Mouse (Mus musculus) left cerebral cortex, postnatal 36 days (tissue): ENCODE results near the gene Trim65. TPM values are rescaled to one million over a fixed set of nuclear protein-coding genes. Genes with fewer than 3 reads are reported as not detected.
"Not testable (repeated sequence)": the region's sequence is repeated elsewhere in the genome, so short reads cannot be mapped to it uniquely, and the experiment has no call there.

Experiments used
- DNase-seq, 2 experiments: peaks; one replicate each; pipeline ENCODE4 v3.0.0; 2021 to 2022; ENCODE audit warnings: low spot score in 2 of 2, mixed read lengths in 1 of 2
- intact Hi-C: fragments of 180-260 bp; cut with DNase I; formaldehyde crosslinking; loops from one replicate; pipeline ENCODE4 v1.15.1; 2025
- total RNA-seq, 2 experiments: library from RNA; stranded (reverse); gene quantifications; 2 replicates each; pipeline ENCODE4 v1.2.3; 2021

The Trim65 gene
- total RNA-seq, 2 experiments from 2014 or later, result 7.2 to 8.4 TPM

DNA sequence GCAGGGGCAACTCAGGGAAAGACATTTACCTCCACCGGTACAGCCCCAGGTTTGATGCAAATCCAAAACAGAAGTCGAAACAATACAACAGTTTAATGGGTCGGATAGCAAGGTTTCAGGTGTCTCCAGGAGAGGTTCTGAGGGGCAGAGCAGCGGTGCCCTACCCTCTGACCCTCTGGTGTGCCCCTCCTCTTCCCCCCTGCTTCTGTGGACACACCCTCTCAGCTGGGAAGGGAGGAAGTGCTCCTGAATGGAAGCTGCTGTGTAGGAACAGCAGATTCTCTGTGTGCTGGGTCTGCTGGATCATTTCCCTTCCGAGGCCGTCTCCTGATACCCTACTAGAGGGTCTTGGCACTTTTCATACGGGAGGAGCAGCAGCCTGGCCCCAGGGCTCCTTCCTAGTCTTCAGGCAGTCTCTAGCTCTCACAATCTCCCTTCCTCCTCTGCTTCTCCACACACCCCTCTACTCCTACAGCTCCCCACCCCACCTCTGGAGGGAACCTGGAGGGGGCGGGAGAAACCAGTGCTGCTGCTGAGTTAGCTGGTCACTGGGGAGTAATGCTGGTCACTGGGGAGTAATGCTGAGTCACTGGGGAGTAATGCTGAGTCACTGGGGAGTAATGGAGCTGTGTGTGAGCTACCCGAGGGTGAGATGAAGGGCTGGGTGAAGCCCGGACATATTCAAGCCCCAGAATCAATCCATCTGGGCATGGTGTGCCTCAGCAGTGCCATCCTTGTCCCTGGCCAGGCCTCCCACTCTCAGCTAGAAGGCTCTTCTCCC lies 11.5 kb upstream of the Trim65 start:
- DNase-seq, result no peak
- intact Hi-C loops, result no loop called here

DNA sequence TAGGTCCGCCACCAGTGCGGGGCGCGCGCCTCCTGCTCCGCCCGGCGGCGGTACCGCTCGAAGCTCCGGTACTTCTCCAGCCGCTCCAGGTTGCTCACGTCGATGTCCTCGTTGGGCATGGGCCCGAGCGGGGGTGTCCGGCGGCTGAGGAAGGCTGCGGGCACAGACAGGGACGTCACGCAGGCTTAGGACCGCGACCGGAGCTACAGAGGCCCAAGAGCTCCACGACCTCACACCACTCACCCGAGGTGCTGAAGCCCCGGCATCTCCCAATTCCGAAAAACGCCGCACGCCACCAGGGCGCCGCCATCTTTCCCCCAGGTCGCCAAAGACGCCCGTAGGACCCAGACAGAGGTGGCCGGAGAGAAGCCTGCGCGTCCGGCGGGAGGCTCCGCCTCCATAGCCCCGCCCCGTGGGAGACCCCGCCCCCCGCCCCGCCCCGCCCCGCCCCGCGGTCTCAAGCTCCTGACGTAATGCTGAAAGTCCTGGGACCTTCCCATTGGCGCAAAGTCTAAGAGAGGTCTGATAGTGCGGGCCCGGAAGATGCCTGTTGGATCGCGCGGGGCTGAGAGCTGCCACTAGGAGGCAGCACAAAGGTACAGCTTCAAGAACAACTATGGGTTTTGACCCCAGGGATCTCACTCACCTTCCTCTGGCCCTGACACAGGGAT lies 7.7 kb upstream of the Trim65 start, which contains the start of gene Mrpl38:
TSS of gene Mrpl38 (minus strand) at position 401 of the 671 bp plus-strand sequence.
- DNase-seq, result peak; percentile 81 to 83
- intact Hi-C loops, result loop anchor here (1.0 to 2.0 kb wide), 2 partner anchors 30 to 52 kb away; partner anchors contain the start of genes Fbf1 and Wbp2

DNA sequence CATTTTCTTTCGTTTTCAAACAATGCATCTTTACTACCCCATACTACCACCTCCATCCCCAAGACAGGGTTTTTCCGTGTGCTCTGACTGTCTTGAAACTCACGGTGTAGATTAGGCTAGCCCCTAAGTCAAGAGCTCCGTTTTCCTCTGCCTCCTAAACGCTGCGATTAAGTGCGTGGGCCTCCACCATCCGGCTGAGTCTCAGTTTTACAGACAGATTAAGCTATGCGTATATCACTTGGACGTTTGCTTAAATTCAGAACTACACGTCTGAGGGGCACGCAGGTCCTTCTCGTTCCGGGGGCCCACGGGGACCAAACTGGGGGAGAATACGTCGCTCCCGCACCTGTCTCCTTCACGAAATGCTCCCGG lies 7.2 kb upstream of the Trim65 start:
- DNase-seq, result no peak
- intact Hi-C loops, result loop anchor here (2.0 kb wide), 1 partner anchor 51 kb away; the partner anchor contains the start of gene Wbp2

DNA sequence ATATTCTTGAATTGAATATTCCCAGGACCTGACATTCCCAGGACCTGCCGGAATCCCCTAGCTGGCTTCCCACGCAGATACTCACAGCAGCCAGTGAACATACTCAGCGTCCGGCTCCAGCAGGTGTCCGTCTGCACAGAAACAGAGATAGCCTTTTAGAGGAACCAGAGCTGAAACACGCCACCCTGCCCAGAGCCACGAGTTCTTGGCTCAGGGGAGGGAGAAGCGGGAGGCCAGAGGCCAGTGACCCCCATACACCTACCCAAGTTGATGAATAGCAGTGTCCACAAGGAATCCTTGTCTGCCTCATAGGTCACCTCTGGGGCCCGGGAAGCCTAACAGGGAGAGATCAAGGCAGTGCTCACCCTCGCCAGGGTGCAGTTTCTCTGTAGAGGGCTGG lies 3.2 kb upstream of the Trim65 start:
- DNase-seq, result no peak
- intact Hi-C loops, result loop anchor here (5.0 kb wide), 1 partner anchor 202 kb away; the partner anchor contains the start of genes Recql5 and Sap30bp

DNA sequence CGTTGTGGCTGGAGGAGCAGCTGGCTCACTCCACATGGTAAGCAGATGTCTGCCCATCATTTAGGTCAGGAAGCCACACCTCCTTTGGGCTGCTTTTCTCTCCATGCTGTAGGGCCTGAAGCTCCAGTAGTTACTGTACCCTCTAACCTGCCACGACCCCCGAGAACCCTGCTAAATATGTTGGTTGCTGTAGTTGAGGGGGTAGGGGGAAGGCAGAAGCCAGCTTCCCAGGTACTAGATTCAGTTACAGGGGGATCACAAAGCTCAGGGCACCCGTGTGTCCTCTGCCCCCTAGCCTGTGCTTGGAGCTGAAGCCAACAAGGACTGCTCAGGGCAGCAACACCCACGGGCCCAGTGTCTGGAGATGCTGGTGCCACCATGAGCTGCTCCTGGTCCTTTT lies 2.6 kb upstream of the Trim65 start:
- intact Hi-C loops, result loop anchor here (5.0 kb wide), 1 partner anchor 201 kb away; the partner anchor contains the start of genes Recql5 and Sap30bp

DNA sequence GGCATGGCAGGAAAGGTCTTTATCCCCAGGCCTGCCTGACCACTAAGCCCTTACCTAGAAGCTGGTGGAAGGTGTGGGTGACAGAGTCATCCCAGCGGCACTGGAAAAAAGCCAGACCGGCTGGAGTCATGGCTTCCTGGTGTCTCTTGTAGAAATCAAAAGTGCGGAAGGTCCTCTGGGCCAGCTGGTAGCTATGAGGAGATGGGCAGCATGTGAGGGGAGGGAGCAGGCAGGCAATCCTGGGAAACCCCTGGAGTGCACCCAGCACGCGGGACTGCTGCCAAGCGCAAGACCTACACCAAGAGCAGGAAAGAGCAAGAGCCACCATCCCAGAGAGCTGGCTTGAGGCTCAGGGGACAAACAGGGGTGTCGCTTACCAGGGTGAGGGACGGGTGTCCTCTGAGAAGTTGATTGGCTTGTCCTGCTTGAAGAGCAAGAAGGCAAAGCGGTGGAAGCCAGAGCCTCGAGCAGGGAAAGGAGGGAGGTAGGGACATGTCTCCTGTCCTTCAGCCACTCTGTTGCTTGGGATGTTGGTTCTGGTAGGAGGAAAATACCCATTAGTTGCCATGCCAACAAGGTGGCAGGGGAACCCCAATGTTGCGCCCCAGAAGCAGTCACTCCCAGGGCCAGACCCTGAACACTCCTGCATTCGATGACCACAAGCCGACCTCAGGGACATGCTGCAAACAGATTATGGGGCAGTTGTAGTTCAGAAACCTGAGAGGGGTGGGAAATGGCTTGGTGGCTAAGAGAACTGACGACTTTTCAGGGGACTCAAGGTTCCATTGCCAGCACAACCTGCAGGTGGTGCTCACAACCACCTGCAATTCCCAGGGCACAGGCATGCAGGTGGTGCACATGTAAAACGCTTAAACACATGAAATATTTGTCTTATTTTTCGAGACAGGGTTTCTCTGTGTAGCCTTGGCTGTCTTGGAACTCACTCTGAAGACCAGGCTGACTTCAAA lies 1.7 kb upstream of the Trim65 start:
- intact Hi-C loops, result loop anchor here (5.0 kb wide), 1 partner anchor 200 kb away; the partner anchor contains the start of genes Recql5 and Sap30bp
- DNase-seq, result no peak

More for the DNA sequence above, 2.6 kb upstream of the Trim65 start:
- no peak for DNase-seq

DNA sequence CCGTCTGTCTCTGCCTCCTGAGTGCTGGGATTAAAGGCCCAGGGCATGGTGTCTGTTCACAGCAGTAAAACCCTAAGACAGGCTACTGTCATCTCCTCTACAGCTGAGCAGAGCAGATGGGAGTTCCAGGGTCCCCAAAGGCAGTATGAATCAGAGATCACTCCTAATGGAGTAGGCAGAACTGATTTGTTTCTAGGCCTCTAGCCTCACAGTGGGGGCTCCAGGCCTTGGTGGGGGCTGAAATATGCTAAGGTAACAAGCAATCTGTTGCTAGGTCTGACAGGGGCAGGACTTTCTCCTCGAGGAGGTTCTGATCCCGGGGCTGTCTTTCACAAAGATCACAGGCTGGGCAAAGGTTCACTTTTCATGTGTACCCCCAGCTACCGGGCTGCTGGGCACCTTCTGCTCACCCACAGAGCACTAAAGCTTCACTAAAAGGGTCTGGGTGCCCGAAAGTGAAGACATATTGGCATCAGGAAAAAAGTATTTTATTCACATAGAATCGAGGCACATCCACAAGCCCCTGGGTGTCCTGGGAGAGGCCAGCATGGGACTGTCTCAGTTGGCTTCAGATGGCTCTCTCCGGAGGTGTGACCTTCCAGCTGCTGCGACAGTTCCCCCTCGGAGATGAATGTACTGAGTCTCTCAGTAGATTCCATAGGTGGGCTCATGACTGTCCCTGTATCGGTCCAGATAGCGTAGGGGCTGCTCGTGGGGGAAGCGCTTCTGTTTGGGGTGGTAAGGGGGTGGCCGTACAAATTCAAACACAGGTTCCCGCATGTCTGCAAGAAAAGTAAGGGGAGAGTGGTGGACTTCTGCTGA lies 632 bp upstream of the Trim65 start:
- intact Hi-C loops, result loop anchor here (2.0 to 5.0 kb wide), 2 partner anchors 101 to 199 kb away; partner anchors contain the start of genes Recql5, Sap30bp and Unk
- DNase-seq, result no peak

DNA sequence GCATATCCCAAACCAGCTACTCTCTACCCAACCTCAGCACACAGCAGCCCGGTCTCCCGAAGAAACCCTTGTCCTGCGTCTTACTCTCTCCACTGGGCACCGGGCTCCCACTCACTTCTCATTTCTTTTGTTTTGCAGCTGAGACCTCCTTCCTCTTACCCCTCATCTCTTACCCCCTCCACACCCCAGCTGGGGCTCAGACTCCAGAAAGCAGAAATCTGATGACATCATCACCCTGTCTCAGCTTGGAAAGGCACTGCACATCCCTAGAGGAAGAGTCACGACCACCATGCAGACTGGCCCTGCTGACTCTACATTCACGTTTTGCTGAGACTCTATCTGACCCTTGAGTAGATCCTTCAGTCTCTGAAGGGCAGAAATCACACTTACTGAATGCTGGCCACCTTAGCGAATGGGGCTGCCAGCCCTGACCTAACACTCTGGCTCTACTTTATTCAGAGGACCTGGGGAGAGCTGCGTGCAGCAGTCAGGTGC lies 888 bp downstream of the Trim65 start:
- no peak for DNase-seq
- intact Hi-C loops, result loop anchor here (1.0 to 5.0 kb wide), 3 partner anchors 43 to 198 kb away; partner anchors contain the start of genes Recql5, Sap30bp and Unk

DNA sequence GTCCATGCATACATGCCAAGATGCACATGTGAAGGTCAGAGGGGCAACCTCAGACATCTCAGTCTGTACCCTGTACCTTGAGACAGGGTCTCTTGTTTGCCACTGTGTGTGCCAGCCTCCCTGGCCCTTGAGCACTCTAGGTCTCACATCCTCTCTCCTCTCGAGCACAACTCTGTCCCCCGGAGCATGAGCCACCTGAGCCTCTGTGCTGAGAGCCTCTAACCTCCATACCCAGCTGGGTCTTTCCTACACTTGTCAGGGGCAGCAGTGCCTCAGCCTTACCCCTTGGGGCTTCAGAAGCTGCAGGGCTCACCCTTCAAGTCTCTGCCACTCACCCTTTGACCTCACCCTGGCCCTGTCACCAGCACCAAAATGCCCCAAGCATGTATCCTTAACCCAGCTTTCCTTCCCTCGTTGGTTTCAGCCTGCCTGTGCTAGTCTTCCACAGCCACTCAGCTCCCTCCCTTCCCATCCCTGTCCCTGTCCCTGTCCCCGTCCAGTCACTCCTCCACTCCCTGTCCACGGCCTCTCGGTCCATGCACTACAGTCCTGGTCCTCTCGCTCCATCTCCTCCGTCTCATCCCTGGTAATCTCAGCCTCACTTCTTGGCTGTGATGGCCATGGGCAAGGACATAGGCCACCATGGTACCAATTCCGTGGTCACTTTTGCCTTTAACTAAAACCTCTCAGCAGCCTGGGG lies 1.7 kb downstream of the Trim65 start:
- intact Hi-C loops, result no loop called here
- no peak for DNase-seq

DNA sequence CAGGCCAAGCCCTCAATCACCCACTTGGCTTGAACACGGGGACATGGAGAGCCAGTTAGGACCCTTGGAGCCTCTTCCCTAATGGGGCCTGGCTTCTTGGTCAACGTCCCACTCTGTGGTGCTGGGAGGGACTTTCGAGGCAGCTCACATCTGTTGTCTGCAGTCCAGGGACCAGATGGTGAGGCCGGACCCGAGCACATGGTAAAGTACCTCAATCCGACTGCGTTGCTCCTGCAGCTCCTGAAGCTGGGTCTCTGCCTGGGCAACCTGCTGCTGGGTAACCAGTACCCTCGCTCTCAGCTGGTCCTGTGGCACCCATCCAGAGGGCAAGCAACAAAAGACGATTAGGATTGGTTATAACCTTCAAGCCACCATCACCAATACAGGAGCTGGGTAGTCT lies 2.9 kb downstream of the Trim65 start:
- no peak for DNase-seq
- intact Hi-C loops, result no loop called here

DNA sequence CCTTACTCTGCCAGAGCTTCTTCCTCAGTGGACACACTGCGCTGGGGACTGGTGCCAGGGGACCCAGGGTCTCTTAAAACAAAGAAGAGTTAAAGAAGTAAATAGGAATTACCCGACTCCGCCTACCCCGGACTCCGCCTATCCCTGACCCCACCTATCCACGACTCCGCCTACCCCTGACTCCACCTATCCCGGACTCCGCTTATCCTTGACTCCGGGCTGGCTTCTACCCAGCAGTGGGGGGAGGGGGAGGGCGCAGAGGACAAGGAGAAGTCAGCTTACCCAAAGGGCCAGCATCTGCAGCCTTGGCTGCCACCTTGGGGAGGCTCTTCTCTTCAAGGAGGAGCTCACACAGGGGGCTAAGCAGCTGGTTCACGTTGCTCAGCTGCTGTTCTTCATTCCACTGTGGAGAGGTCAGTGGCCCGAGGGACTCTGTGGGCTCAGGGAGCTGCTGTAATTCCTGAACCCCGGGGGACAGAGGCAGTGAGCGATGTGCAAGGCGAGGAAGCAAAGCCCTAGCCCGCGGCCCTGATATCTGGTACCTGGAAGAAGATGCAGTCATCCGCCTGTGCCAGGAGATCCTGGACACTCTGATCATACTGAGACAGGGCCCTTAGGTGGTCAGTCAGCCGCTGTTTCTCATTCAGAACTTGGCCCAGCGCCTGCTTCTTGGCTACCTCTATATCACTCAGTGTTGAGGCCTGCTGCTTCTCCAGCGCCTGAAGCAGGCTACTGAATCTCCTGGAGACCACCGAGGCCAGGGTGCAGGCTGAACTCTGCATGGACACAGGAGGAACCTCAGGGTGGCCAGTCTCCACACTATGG lies 3.6 kb downstream of the Trim65 start, which contains the start of gene Trim47:
TSS of gene Trim47 (minus strand) at position 55 of the 825 bp plus-strand sequence.
- intact Hi-C loops, result no loop called here

DNA sequence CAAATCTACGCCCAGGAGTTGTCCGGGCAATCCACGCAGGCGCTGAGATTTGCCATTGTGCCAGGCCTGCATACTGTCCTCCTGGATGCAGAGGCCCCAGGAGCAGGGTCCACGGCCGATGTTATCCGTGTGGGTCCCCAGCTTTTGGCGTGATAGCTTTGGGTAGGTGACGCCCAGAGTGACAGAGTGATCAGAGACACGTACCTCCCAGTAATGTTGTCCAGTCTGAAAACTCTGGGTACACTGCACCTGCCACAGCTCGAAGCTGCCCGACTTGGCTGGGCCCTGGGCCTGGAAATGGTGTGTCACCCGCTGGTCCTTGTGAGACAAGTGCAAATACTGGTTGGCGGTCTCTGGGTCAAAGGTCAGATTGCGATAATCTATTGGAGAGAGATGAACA lies 4.7 kb downstream of the Trim65 start:
- intact Hi-C loops, result no loop called here
- DNase-seq, result no peak

More for the DNA sequence above, 3.6 kb downstream of the Trim65 start, which contains the start of gene Trim47:
- DNase-seq, result no peak

DNA sequence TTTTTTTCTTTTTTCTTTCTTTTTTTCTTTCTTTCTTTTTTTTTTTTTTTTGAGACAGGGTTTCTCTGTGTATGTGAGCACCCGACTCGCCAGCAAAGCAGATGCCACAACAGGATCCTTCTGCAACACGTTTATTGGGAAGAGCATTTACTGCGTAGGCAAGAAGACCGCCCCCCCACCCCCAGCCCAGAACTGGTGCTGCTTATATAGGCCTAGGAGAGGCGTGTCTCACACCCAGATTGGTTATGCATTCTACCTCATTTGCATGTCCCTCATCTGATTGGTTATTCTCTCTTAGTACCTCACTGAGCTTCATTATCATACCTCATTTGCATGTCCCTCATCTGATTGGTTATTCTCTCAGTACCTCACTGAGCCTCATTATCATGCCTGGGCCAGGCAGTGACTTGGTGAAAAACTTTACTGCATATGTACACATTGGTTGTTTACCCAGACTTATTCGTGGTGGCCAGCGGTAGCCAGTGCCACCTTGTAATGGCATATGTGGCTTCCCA lies 9.1 kb downstream of the Trim65 start:
- intact Hi-C loops, DNase-seq: not testable (repeated sequence)

DNA sequence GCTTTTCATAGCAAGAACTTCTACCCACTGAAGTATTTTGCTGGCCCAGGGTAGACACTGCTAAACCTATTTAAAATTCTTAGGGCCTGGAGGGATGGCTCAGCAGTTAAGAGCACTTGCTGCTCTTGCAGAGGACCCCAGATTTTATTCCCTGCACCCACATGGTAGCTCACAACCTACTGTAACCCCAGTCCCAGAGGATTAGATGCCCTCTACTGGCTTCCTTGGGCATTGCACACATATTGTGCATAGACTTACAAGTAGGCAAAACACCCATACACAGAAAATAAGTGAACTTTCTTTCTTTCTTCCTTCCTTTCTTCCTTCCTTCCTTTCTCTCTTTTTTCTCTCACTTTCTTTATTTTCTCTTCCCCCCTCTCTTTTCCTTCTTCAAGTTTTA lies 13.1 kb downstream of the Trim65 start:
- DNase-seq, result no peak
- intact Hi-C loops, result no loop called here

DNA sequence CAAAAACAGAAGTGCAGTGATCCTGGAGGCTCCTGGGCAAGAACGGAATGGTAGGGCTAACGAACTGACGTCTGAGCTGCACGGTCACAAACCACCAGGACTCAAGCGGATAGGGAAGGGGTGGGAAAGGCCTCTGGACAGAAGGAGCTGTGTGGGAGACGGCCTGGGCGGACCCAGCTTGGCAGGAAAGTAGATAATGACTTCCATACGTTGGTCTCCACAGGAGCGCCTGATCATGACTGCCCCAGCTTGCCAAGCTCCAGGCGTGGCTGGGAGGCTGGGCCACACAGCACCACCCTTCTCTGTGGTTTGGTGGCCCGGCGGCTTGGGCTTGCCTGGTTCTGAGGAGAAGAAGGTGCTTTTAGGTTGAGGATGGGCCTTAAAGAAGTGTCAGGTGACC lies 13.7 kb downstream of the Trim65 start:
- no peak for DNase-seq
- intact Hi-C loops, result no loop called here

DNA sequence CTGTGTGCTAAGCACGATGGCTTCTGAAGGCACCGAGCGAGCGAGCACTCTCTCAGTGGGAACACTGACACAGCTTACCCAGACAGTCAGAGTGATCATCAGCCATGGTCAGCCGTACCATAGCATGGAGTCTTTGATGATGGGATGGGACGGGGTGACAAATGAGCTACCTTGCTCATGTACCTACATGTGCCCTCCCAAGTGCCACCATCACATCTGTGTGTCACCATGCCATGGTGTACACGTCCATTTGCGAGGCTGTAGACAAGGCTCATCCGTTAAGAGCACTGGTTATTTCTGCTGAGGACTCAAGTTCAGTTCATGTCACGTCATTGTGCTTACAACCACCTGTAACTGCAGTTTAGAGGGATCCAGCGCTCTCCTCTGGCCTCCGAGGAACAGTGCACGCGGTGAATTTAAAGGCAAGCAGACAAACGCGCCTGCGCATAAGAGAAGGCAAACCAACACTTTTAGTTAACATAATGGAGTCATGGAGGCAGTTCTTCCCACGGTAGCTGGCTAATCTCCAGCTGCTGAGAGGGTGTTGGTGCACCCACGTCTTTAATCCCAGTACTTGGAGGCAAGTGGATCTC lies 19.2 kb downstream of the Trim65 start:
- DNase-seq, result no peak
- intact Hi-C loops, result no loop called here
